8 mouse cellular contexts compared by ENCODE assay signal in genomic region chr11:103311960-103312611, GRCm38 (mm10). TPM values are rescaled to one million over a fixed set of nuclear protein-coding genes. Genes with fewer than 3 reads are reported as not detected.
DNase-seq lines count a peak whose midpoint lies in the region; ATAC-seq and TF ChIP-seq lines count a peak whose summit lies in the region.

No protein-coding gene starts in this region.

- H3K4me2 ChIP-seq in intestine, embryonic 14.5 days (ENCODE audit: low read length) = peak overlapping the region; percentile 70
- H3K4me2 ChIP-seq in liver, embryonic 14.5 days (ENCODE audit: low read depth) = peak overlapping the region; percentile 11; the same call in 1 of the 2 replicates
- peak overlapping the region; percentile 46 for H3K4me2 ChIP-seq in neural tube, embryonic 11.5 days (ENCODE audit: low read depth)

- no peak for TF ChIP-seq POLR2A in cerebellum, adult 2 months (IDR thresholded peaks at IDR 0.05; ENCODE audit: borderline replicate concordance, insufficient read depth, low read length)

- peak overlapping the region; percentile 23; the same call in 1 of the 2 replicates for H3K4me3 ChIP-seq in intestine, embryonic 14.5 days (ENCODE audit: low read depth, low read length)
- H3K4me3 ChIP-seq in liver, embryonic 14.5 days (ENCODE audit: insufficient read depth in 1 of 2, low read depth in 2 of 2, low read length in 2 of 2) = no peak overlapping the region
- peak overlapping the region; percentile 17 for H3K4me3 ChIP-seq in neural tube, embryonic 11.5 days (ENCODE audit: low read depth, low read length)
- no peak overlapping the region for H3K4me3 ChIP-seq in cerebellum, adult 2 months (replicated peaks; ENCODE audit: insufficient read depth, low read depth, low read length)

- no peak for TF ChIP-seq CTCF in liver, embryonic 14.5 days (IDR thresholded peaks at IDR 0.05; ENCODE audit: low read depth)
- no peak for TF ChIP-seq CTCF in cerebellum, adult 2 months (IDR thresholded peaks at IDR 0.05; ENCODE audit: borderline replicate concordance, insufficient read depth, low read depth, low read length)

- no peaks in the 10 kb centered on the region for H3K9me3 ChIP-seq in intestine, embryonic 14.5 days (ENCODE audit: control insufficient read depth, low read length)
- no peaks in the 10 kb centered on the region for H3K9me3 ChIP-seq in liver, embryonic 14.5 days (ENCODE audit: control insufficient read depth, low read length)
- H3K9me3 ChIP-seq in neural tube, embryonic 11.5 days (ENCODE audit: control insufficient read depth, low read length) = no peaks in the 10 kb centered on the region

- no peaks in the 10 kb centered on the region for H3K27me3 ChIP-seq in intestine, embryonic 14.5 days (replicated peaks; ENCODE audit: control insufficient read depth, insufficient read depth, low read length)
- H3K27me3 ChIP-seq in liver, embryonic 14.5 days (ENCODE audit: control insufficient read depth, insufficient read depth, low read length) = peaks cover 2% of the 10 kb centered on the region; the same call in 1 of the 2 replicates
- H3K27me3 ChIP-seq in neural tube, embryonic 11.5 days (ENCODE audit: control insufficient read depth, insufficient read depth, low read length) = no peaks in the 10 kb centered on the region
- H3K27me3 ChIP-seq in cerebellum, adult 2 months (ENCODE audit: control insufficient read depth, insufficient read depth, low read length) = no peaks in the 10 kb centered on the region

- no peak for TF ChIP-seq EP300 in liver, embryonic 14.5 days (IDR thresholded peaks at IDR 0.05; ENCODE audit: low read depth)

- peak overlapping the region; percentile 6 for H3K9ac ChIP-seq in intestine, embryonic 14.5 days (ENCODE audit: low read length)
- H3K9ac ChIP-seq in liver, embryonic 14.5 days (replicated peaks) = no peak overlapping the region
- H3K9ac ChIP-seq in neural tube, embryonic 11.5 days (ENCODE audit: low read length) = peak overlapping the region; percentile 19

- H3K4me1 ChIP-seq in intestine, embryonic 14.5 days (replicated peaks; ENCODE audit: control insufficient read depth, insufficient read depth, low read length) = peaks cover 5% of the 10 kb centered on the region; the same call in 1 of the 2 replicates
- H3K4me1 ChIP-seq in liver, embryonic 14.5 days (replicated peaks; ENCODE audit: control insufficient read depth in 2 of 2, insufficient read depth in 2 of 2, low read length in 1 of 2) = peaks cover 0 to 3% of the 10 kb centered on the region in 2 experiments; a peak in 2 of 4 replicates
- H3K4me1 ChIP-seq in neural tube, embryonic 11.5 days (ENCODE audit: control insufficient read depth, insufficient read depth, low read length) = no peaks in the 10 kb centered on the region
- no peaks in the 10 kb centered on the region for H3K4me1 ChIP-seq in cerebellum, adult 2 months (ENCODE audit: control insufficient read depth, insufficient read depth, low read length)

- WGBS in intestine, embryonic 14.5 days = 2% methylated on average over 29 of the region's 30 CpGs
- 7% methylated on average over 30 of the region's 30 CpGs for WGBS in liver, embryonic 14.5 days (ENCODE audit: insufficient replicate concordance)
- 9% methylated on average over 25 of the region's 30 CpGs for WGBS in neural tube, embryonic 11.5 days
- WGBS in cerebellum, adult 2 months = 9% methylated on average over 30 of the region's 30 CpGs

- peak; percentile 93 for DNase-seq in NIH3T3 (ENCODE audit: low read depth)
- DNase-seq in brain, adult 2 months (ENCODE audit: low read depth, low spot score) = peak; percentile 42
- peak; percentile 65 for DNase-seq in gastrocnemius, postnatal 25 days
- peak; percentile 81 for DNase-seq in intestine, embryonic 14.5 days (ENCODE audit: low spot score)
- no peak for DNase-seq in liver, embryonic 14.5 days (ENCODE audit: low read depth in 3 of 3, low spot score in 3 of 3)
- peak; percentile 51 for DNase-seq in neural tube, embryonic 11.5 days (ENCODE audit: low spot score)
- no peak for DNase-seq in cerebellum, adult 2 months

- no peaks in the 10 kb centered on the region for H3K36me3 ChIP-seq in intestine, embryonic 14.5 days (ENCODE audit: control insufficient read depth, insufficient read depth, low read length)
- no peaks in the 10 kb centered on the region for H3K36me3 ChIP-seq in liver, embryonic 14.5 days (replicated peaks; ENCODE audit: control insufficient read depth, insufficient read depth, low read depth)
- no peaks in the 10 kb centered on the region for H3K36me3 ChIP-seq in neural tube, embryonic 11.5 days (ENCODE audit: control insufficient read depth, insufficient read depth, low read length)

- H3K27ac ChIP-seq in intestine, embryonic 14.5 days (ENCODE audit: low read depth) = no peak overlapping the region; the same call in none of the 2 replicates
- no peak overlapping the region for H3K27ac ChIP-seq in liver, embryonic 14.5 days
- H3K27ac ChIP-seq in neural tube, embryonic 11.5 days (ENCODE audit: low read depth, low read length) = no peak overlapping the region
- no peak overlapping the region for H3K27ac ChIP-seq in cerebellum, adult 2 months (ENCODE audit: insufficient read depth, low read length)

- ATAC-seq in intestine, embryonic 14.5 days (replicated peaks; ENCODE audit: low FRiP score, low TSS enrichment, low read depth) = no peak
- ATAC-seq in liver, embryonic 14.5 days (ENCODE audit: insufficient read depth) = no peak
- ATAC-seq in neural tube, embryonic 11.5 days (ENCODE audit: insufficient read depth, low FRiP score, low TSS enrichment) = no peak
- ATAC-seq in activated CD4-positive, CD25-positive, alpha-beta regulatory T cell, adult 4 months = no peak

RNA-seq across cellular contexts. Expression of gene Map3k14, which starts 44.8 kb away (rescaled TPM):
- total RNA-seq in gastrocnemius, postnatal 25 days (2021) = 1 to 10 TPM; 2.8 to 4.1 TPM
- polyA plus RNA-seq in intestine, embryonic 14.5 days (2014; fragmentation: Nextera tagmentation; extraction: Ambion mirVana) = 3.7 and 3.9 TPM in 2 replicates
- 0.47 and 0.54 TPM in 2 replicates for polyA plus RNA-seq in liver, embryonic 14.5 days (2012; rRNA removed)
- 0.14 and 0.18 TPM in 2 replicates for polyA plus RNA-seq in liver, embryonic 14.5 days (2014; fragmentation: Nextera tagmentation; extraction: Ambion mirVana)
- polyA plus RNA-seq in neural tube, embryonic 11.5 days (2014; fragmentation: Nextera tagmentation; extraction: Ambion mirVana) = 2.5 and 3.5 TPM in 2 replicates
- polyA plus RNA-seq in activated CD4-positive, CD25-positive, alpha-beta regulatory T cell, adult 4 months (2017; shearing (Covaris generic)) = 10 to 100 TPM; 22.0 to 28.9 TPM
- polyA plus RNA-seq in cerebellum, adult 2 months (2012; rRNA removed) = 6.0 and 6.1 TPM in 2 replicates

RNA-seq across cellular contexts. Expression of gene Arhgap27, which starts 51.4 kb away (rescaled TPM):
- total RNA-seq in gastrocnemius, postnatal 25 days (2021) = 1 to 10 TPM; 3.0 to 4.6 TPM
- 23.8 and 24.8 TPM in 2 replicates for polyA plus RNA-seq in intestine, embryonic 14.5 days (2014; fragmentation: Nextera tagmentation; extraction: Ambion mirVana)
- 2.6 TPM in 2 replicates for polyA plus RNA-seq in liver, embryonic 14.5 days (2012; rRNA removed)
- polyA plus RNA-seq in liver, embryonic 14.5 days (2014; fragmentation: Nextera tagmentation; extraction: Ambion mirVana) = 1.4 and 1.5 TPM in 2 replicates
- polyA plus RNA-seq in neural tube, embryonic 11.5 days (2014; fragmentation: Nextera tagmentation; extraction: Ambion mirVana) = 4.3 and 4.5 TPM in 2 replicates
- polyA plus RNA-seq in activated CD4-positive, CD25-positive, alpha-beta regulatory T cell, adult 4 months (2017; shearing (Covaris generic)) = 10 to 100 TPM; 25.5 to 33.2 TPM
- 20.7 and 21.1 TPM in 2 replicates for polyA plus RNA-seq in cerebellum, adult 2 months (2012; rRNA removed)

Comparison
In these comparisons a context has a peak if more than half of its experiments do, and no peak if none do; other contexts are left out.
1. DNase-seq: peak in NIH3T3 (single experiment), brain, adult 2 months (single experiment), gastrocnemius, postnatal 25 days (single experiment), intestine, embryonic 14.5 days (single experiment) and neural tube, embryonic 11.5 days (single experiment); none in liver, embryonic 14.5 days (0 of 3) and cerebellum, adult 2 months (0 of 2).
2. H3K4me2 ChIP-seq: peak in every context shown above with its lines; median percentile 70 in intestine, embryonic 14.5 days; 46 in neural tube, embryonic 11.5 days; 11 in liver, embryonic 14.5 days.
3. H3K4me3 ChIP-seq: peak in intestine, embryonic 14.5 days (single experiment) and neural tube, embryonic 11.5 days (single experiment); none in liver, embryonic 14.5 days (0 of 2) and cerebellum, adult 2 months (single experiment).